Mouse (Mus musculus): ENCODE measurements at regions not wholly inside any gene's neighbourhood (a gene's known extent, or its start where the extent isn't known, plus 50 kb on each side); places are given as distances from the start of the nearest gene placed in this dataset.

GRCm38 (mm10) chr7:69994540-69995303, 371.8 kb downstream of the Nr2f2 start:
- Histone ChIP-seq H3K4me2 (replicated peaks; ENCODE audit: low read depth, low read length) (no peak overlapping the region), H3K4me3 (ENCODE audit: low read depth, low read length) (no peak overlapping the region), H3K9me3 (ENCODE audit: control insufficient read depth, low read length) (no peaks in the 10 kb centered on the region), H3K27ac (ENCODE audit: low read depth, low read length) (no peak overlapping the region), H3K27me3 (ENCODE audit: control insufficient read depth, insufficient read depth, low read length) (peaks cover 22% of the 10 kb centered on the region), H3K36me3 (ENCODE audit: control insufficient read depth, insufficient read depth, low read length) (no peaks in the 10 kb centered on the region), H3K9ac (ENCODE audit: low read depth, low read length) (no peak overlapping the region), H3K4me1 (replicated peaks; ENCODE audit: control insufficient read depth, insufficient read depth, low read length) (no peaks in the 10 kb centered on the region; the same call in 1 of the 2 replicates)
- no peak for ATAC-seq (ENCODE audit: low FRiP score)
- WGBS = 82% methylated on average over 6 of the region's 6 CpGs
- no peak for DNase-seq (ENCODE audit: low spot score)

GRCm38 (mm10) chr7:69992383-69993327, 373.9 kb downstream of the Nr2f2 start:
- DNase-seq (ENCODE audit: low spot score) (peak; percentile 53), ATAC-seq (ENCODE audit: low FRiP score) (peak; percentile 53)
- 3% methylated on average over 21 of the region's 21 CpGs for WGBS
- no peaks in the 10 kb centered on the region for H3K36me3 ChIP-seq (ENCODE audit: control insufficient read depth, insufficient read depth, low read length)
- H3K4me2 ChIP-seq (replicated peaks; ENCODE audit: low read depth, low read length) = peak overlapping the region; percentile 47
- no peaks in the 10 kb centered on the region; the same call in 1 of the 2 replicates for H3K4me1 ChIP-seq (replicated peaks; ENCODE audit: control insufficient read depth, insufficient read depth, low read length)
- peak overlapping the region; percentile 65 for H3K27ac ChIP-seq (ENCODE audit: low read depth, low read length)
- no peaks in the 10 kb centered on the region for H3K9me3 ChIP-seq (ENCODE audit: control insufficient read depth, low read length)
- H3K4me3 ChIP-seq (ENCODE audit: low read depth, low read length) = peak overlapping the region; percentile 28
- peak overlapping the region; percentile 51 for H3K9ac ChIP-seq (ENCODE audit: low read depth, low read length)
- H3K27me3 ChIP-seq (ENCODE audit: control insufficient read depth, insufficient read depth, low read length) = peaks cover 19% of the 10 kb centered on the region

GRCm38 (mm10) chr7:69991982-69992381, 374.6 kb downstream of the Nr2f2 start:
- H3K4me2 ChIP-seq (replicated peaks; ENCODE audit: low read depth, low read length) = peak overlapping the region; percentile 47
- no peak overlapping the region for H3K4me3 ChIP-seq (ENCODE audit: low read depth, low read length)
- no peak for DNase-seq (ENCODE audit: low spot score)
- peak overlapping the region; percentile 65 for H3K27ac ChIP-seq (ENCODE audit: low read depth, low read length)
- H3K4me1 ChIP-seq (replicated peaks; ENCODE audit: control insufficient read depth, insufficient read depth, low read length) = no peaks in the 10 kb centered on the region; the same call in 1 of the 2 replicates
- H3K9me3 ChIP-seq (ENCODE audit: control insufficient read depth, low read length) = no peaks in the 10 kb centered on the region
- peaks cover 18% of the 10 kb centered on the region for H3K27me3 ChIP-seq (ENCODE audit: control insufficient read depth, insufficient read depth, low read length)
- H3K9ac ChIP-seq (ENCODE audit: low read depth, low read length) = peak overlapping the region; percentile 51
- no peaks in the 10 kb centered on the region for H3K36me3 ChIP-seq (ENCODE audit: control insufficient read depth, insufficient read depth, low read length)
- ATAC-seq (ENCODE audit: low FRiP score) = no peak
- 23% methylated on average over 3 of the region's 3 CpGs for WGBS

GRCm38 (mm10) chr7:69988704-69989103, 377.8 kb downstream of the Nr2f2 start:
- Histone ChIP-seq H3K4me3 (ENCODE audit: low read depth, low read length) (no peak overlapping the region), H3K9ac (ENCODE audit: low read depth, low read length) (no peak overlapping the region), H3K27me3 (ENCODE audit: control insufficient read depth, insufficient read depth, low read length) (peaks cover 12% of the 10 kb centered on the region; the same call in 1 of the 2 replicates), H3K4me1 (replicated peaks; ENCODE audit: control insufficient read depth, insufficient read depth, low read length) (no peaks in the 10 kb centered on the region; the same call in 1 of the 2 replicates), H3K9me3 (ENCODE audit: control insufficient read depth, low read length) (no peaks in the 10 kb centered on the region), H3K36me3 (ENCODE audit: control insufficient read depth, insufficient read depth, low read length) (no peaks in the 10 kb centered on the region), H3K27ac (ENCODE audit: low read depth, low read length) (no peak overlapping the region), H3K4me2 (replicated peaks; ENCODE audit: low read depth, low read length) (no peak overlapping the region)
- 13% methylated on average over 5 of the region's 5 CpGs for WGBS
- DNase-seq (ENCODE audit: low spot score) (no peak), ATAC-seq (ENCODE audit: low FRiP score) (no peak)

GRCm38 (mm10) chr7:69981301-69981700, 385.2 kb downstream of the Nr2f2 start:
- DNase-seq (ENCODE audit: low spot score) = no peak
- 80% methylated on average over 2 of the region's 2 CpGs for WGBS
- Histone ChIP-seq H3K27ac (ENCODE audit: low read depth, low read length) (no peak overlapping the region), H3K4me3 (ENCODE audit: low read depth, low read length) (no peak overlapping the region), H3K4me2 (replicated peaks; ENCODE audit: low read depth, low read length) (no peak overlapping the region), H3K27me3 (ENCODE audit: control insufficient read depth, insufficient read depth, low read length) (peaks cover 2% of the 10 kb centered on the region; the same call in 1 of the 2 replicates), H3K4me1 (replicated peaks; ENCODE audit: control insufficient read depth, insufficient read depth, low read length) (no peaks in the 10 kb centered on the region), H3K9ac (ENCODE audit: low read depth, low read length) (no peak overlapping the region), H3K9me3 (ENCODE audit: control insufficient read depth, low read length) (no peaks in the 10 kb centered on the region), H3K36me3 (ENCODE audit: control insufficient read depth, insufficient read depth, low read length) (no peaks in the 10 kb centered on the region)
- no peak for ATAC-seq (ENCODE audit: low FRiP score)

GRCm38 (mm10) chr7:69976369-69976768, 390.2 kb downstream of the Nr2f2 start:
- H3K9me3 ChIP-seq (ENCODE audit: control insufficient read depth, low read length) = no peaks in the 10 kb centered on the region
- H3K4me2 ChIP-seq (replicated peaks; ENCODE audit: low read depth, low read length) = no peak overlapping the region
- no peak for DNase-seq (ENCODE audit: low spot score)
- 0 out of 2 replicates have a peak, but pooled peaks have one; percentile 49 for ATAC-seq (ENCODE audit: low FRiP score)
- H3K9ac ChIP-seq (ENCODE audit: low read depth, low read length) = no peak overlapping the region
- H3K27me3 ChIP-seq (ENCODE audit: control insufficient read depth, insufficient read depth, low read length) = no peaks in the 10 kb centered on the region
- no peak overlapping the region for H3K27ac ChIP-seq (ENCODE audit: low read depth, low read length)
- no peaks in the 10 kb centered on the region for H3K4me1 ChIP-seq (replicated peaks; ENCODE audit: control insufficient read depth, insufficient read depth, low read length)
- no peak overlapping the region for H3K4me3 ChIP-seq (ENCODE audit: low read depth, low read length)
- H3K36me3 ChIP-seq (ENCODE audit: control insufficient read depth, insufficient read depth, low read length) = no peaks in the 10 kb centered on the region
- WGBS = 55% methylated on average over 3 of the region's 3 CpGs

- WGBS = 65% methylated on average over 8 of the region's 8 CpGs
- ATAC-seq (ENCODE audit: low FRiP score) (no peak), DNase-seq (ENCODE audit: low spot score) (no peak)
- H3K4me3 ChIP-seq (ENCODE audit: low read depth, low read length) = no peak overlapping the region
- H3K9me3 ChIP-seq (ENCODE audit: control insufficient read depth, low read length) = no peaks in the 10 kb centered on the region
- no peak overlapping the region for H3K9ac ChIP-seq (ENCODE audit: low read depth, low read length)
- no peaks in the 10 kb centered on the region for H3K4me1 ChIP-seq (replicated peaks; ENCODE audit: control insufficient read depth, insufficient read depth, low read length)
- no peaks in the 10 kb centered on the region for H3K27me3 ChIP-seq (ENCODE audit: control insufficient read depth, insufficient read depth, low read length)
- no peaks in the 10 kb centered on the region for H3K36me3 ChIP-seq (ENCODE audit: control insufficient read depth, insufficient read depth, low read length)
- no peak overlapping the region for H3K27ac ChIP-seq (ENCODE audit: low read depth, low read length)
- H3K4me2 ChIP-seq (replicated peaks; ENCODE audit: low read depth, low read length) = no peak overlapping the region
These were observed 402.5 kb downstream of the Nr2f2 start for GRCm38 (mm10) chr7:69964002-69964401.

- Histone ChIP-seq H3K27me3 (ENCODE audit: control insufficient read depth, insufficient read depth, low read length) (peaks cover 16% of the 10 kb centered on the region; the same call in 1 of the 2 replicates), H3K9ac (ENCODE audit: low read depth, low read length) (no peak overlapping the region), H3K36me3 (ENCODE audit: control insufficient read depth, insufficient read depth, low read length) (no peaks in the 10 kb centered on the region), H3K4me2 (replicated peaks; ENCODE audit: low read depth, low read length) (no peak overlapping the region), H3K9me3 (ENCODE audit: control insufficient read depth, low read length) (no peaks in the 10 kb centered on the region), H3K4me1 (replicated peaks; ENCODE audit: control insufficient read depth, insufficient read depth, low read length) (0 out of 2 replicates have a peak, but pooled peaks cover 2% of the 10 kb centered on the region), H3K27ac (ENCODE audit: low read depth, low read length) (no peak overlapping the region), H3K4me3 (ENCODE audit: low read depth, low read length) (no peak overlapping the region)
- 29% methylated on average over 6 of the region's 6 CpGs for WGBS
- ATAC-seq (ENCODE audit: low FRiP score) (peak; percentile 73), DNase-seq (ENCODE audit: low spot score) (peak; percentile 34)
These were observed 416.3 kb downstream of the Nr2f2 start for GRCm38 (mm10) chr7:69950221-69950670.

Measured in hindbrain, embryonic 11.5 days (tissue).